Mouse (Mus musculus) embryo, embryonic 10.5 days (tissue): ENCODE results near the gene Gm13539.
A peak's percentile ranks its signal among the peaks of the same experiment; 100 is the strongest.

Source experiments
- DNase-seq: peaks from one replicate; pipeline ENCODE4 v3.0.0-alpha.2; 2015; ENCODE audit warnings: low spot score

The Gm13539 gene

DNA sequence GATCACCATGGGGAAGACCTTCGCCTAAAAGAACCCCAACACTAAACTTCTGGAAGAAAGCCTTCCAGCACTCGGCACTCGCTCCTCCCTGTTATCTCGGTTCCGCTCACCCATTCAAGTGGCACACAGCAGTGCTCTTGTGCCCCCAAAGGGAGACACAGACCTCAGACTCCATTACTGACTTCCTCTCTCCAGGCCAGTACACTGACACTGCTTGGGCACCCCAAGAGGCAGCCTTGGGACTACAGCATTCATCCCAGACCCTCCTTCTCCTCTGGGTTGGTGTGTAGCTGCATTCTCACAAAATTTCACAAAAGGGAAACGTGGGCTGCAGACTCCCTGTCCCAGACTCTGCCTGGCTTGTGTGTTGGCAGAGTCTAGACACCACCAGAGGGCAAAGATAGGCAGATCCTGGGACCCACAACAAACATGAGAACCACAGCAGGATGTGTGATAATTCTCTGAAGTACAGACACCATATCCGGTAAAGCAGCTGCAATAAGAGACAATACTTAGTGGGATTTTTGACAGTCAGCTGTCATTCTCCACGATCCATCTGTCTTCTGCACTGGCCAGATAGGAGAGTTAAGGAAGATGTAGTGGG lies 46.4 kb downstream of the Gm13539 start:
- DNase-seq: no peak

DNA sequence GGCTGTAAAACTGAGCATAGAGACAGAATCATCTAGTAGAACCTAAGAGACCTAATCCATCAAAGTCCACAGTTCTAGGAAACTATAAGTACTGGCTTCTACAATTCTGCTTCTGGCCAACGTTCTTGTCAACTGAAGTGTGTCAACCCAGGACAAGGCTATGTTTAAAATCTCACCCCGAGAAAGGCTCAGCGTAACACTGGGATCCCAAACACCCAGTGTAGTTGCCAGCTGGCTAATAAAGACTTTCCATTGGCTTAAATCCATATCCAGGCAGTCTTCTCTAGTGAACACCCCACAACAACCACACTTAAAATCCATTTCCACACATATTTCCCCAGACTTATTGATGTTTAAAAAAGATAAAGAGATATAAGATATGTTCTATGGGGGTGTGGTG lies 48.7 kb downstream of the Gm13539 start:
- DNase-seq: no peak

- DNase-seq: peak; percentile 81
Observed at GRCm38 (mm10) chr2:25836291-25836690, 54.2 kb downstream of the Gm13539 start.
